Mouse (Mus musculus) activated CD4-positive, CD25-positive, alpha-beta regulatory T cell, adult 4 months (primary cell): ENCODE results near the gene Rnft1. TPM values are rescaled to one million over a fixed set of nuclear protein-coding genes. Genes with fewer than 3 reads are reported as not detected.

Experiments
- ATAC-seq: one replicate; pipeline ENCODE4 v1.8.0; 2017
- polyA plus RNA-seq, 2 experiments: library from polyadenylated mRNA; unstranded; fragments of 100-300 nt; shearing (Covaris generic); gene quantifications; one replicate each; pipeline ENCODE4 v1.2.1; 2017

Gene Rnft1
- 10 to 100 TPM; 45.5 to 54.7 TPM for polyA plus RNA-seq

- peak; percentile 90 for ATAC-seq
Observed at GRCm38 (mm10) chr11:86484101-86484868, at the start of gene Rnft1. Gene Rnft1 (plus strand): TSS chr11:86484657.

- ATAC-seq, result peak; percentile 40
Observed at GRCm38 (mm10) chr11:86436843-86437242, 47.6 kb upstream of the Rnft1 start.

GRCm38 (mm10) chr11:86438261-86438660, 46.2 kb upstream of the Rnft1 start:
- ATAC-seq, result no peak

GRCm38 (mm10) chr11:86440791-86441190, 43.7 kb upstream of the Rnft1 start:
- ATAC-seq, result no peak

GRCm38 (mm10) chr11:86453991-86454390, 30.5 kb upstream of the Rnft1 start:
- no peak for ATAC-seq

- ATAC-seq, result no peak
Observed at GRCm38 (mm10) chr11:86457545-86457944, 26.9 kb upstream of the Rnft1 start.

GRCm38 (mm10) chr11:86458866-86459265, 25.6 kb upstream of the Rnft1 start:
- ATAC-seq, result no peak

- no peak for ATAC-seq
Observed at GRCm38 (mm10) chr11:86462579-86462978, 21.9 kb upstream of the Rnft1 start.

- peak; percentile 28 for ATAC-seq
Observed at GRCm38 (mm10) chr11:86464275-86464674, 20.2 kb upstream of the Rnft1 start.

- no peak for ATAC-seq
Observed at GRCm38 (mm10) chr11:86468345-86468744, 16.1 kb upstream of the Rnft1 start.

- no peak for ATAC-seq
Observed at GRCm38 (mm10) chr11:86468971-86469370, 15.5 kb upstream of the Rnft1 start.

GRCm38 (mm10) chr11:86471785-86472184, 12.7 kb upstream of the Rnft1 start:
- no peak for ATAC-seq

GRCm38 (mm10) chr11:86472771-86473171, 11.7 kb upstream of the Rnft1 start:
- peak; percentile 63 for ATAC-seq

GRCm38 (mm10) chr11:86473576-86473975, 10.9 kb upstream of the Rnft1 start:
- no peak for ATAC-seq

GRCm38 (mm10) chr11:86484910-86485510, 553 bp downstream of the Rnft1 start:
- no peak for ATAC-seq

GRCm38 (mm10) chr11:86490782-86491181, 6.3 kb downstream of the Rnft1 start:
- no peak for ATAC-seq

- ATAC-seq, result no peak
Observed at GRCm38 (mm10) chr11:86497356-86497755, 12.9 kb downstream of the Rnft1 start.

GRCm38 (mm10) chr11:86497908-86498307, 13.5 kb downstream of the Rnft1 start:
- no peak for ATAC-seq

- no peak for ATAC-seq
Observed at GRCm38 (mm10) chr11:86500795-86501194, 16.3 kb downstream of the Rnft1 start.

- ATAC-seq, result no peak
Observed at GRCm38 (mm10) chr11:86503121-86503520, 18.7 kb downstream of the Rnft1 start.

GRCm38 (mm10) chr11:86507334-86507733, 22.9 kb downstream of the Rnft1 start:
- no peak for ATAC-seq

- ATAC-seq, result no peak
Observed at GRCm38 (mm10) chr11:86507991-86508390, 23.5 kb downstream of the Rnft1 start.

GRCm38 (mm10) chr11:86516620-86517019, 32.2 kb downstream of the Rnft1 start:
- no peak for ATAC-seq

GRCm38 (mm10) chr11:86517229-86517628, 32.8 kb downstream of the Rnft1 start:
- no peak for ATAC-seq
